Mouse (Mus musculus) CH12.LX (cell line): ENCODE results near the gene St8sia6.

ENCODE experiments used
- CHD1 ChIP-seq: IDR thresholded peaks from 2 replicates; pipeline ENCODE4 v1.6.1; 2012; ENCODE audit warnings: low read depth, low read length, improper control_type of control experiment, inconsistent platforms
- CHD2 ChIP-seq: IDR thresholded peaks from 2 replicates; pipeline ENCODE4 v1.6.1; 2011; ENCODE audit warnings: low read length, improper control_type of control experiment
- CTCF ChIP-seq, 2 experiments: IDR thresholded peaks in 1 of 2; conservative IDR thresholded peaks in 1 of 2; 2 replicates each; pipeline ENCODE4 v1.5.1; 2011 to 2012; ENCODE audit warnings: low read depth in 2 of 2, low read length in 2 of 2, improper control_type of control experiment in 1 of 2, inconsistent platforms in 1 of 2, mild to moderate bottlenecking in 1 of 2, moderate library complexity in 1 of 2
- E2F4 ChIP-seq: IDR thresholded peaks from 2 replicates; pipeline ENCODE4 v1.6.1; 2011; ENCODE audit warnings: low read depth, low read length, improper control_type of control experiment; ENCODE audit not compliant: insufficient replicate concordance
- EP300 ChIP-seq: IDR thresholded peaks from 2 replicates; pipeline ENCODE4 v1.6.1; 2011; ENCODE audit warnings: low read length, improper control_type of control experiment
- ETS1 ChIP-seq: conservative IDR thresholded peaks from 2 replicates; pipeline ENCODE4 v1.6.1; 2012; ENCODE audit warnings: low read depth, mild to moderate bottlenecking, inconsistent platforms, low read length, improper control_type of control experiment, moderate library complexity
- MAX ChIP-seq: IDR thresholded peaks from 2 replicates; pipeline ENCODE4 v1.6.1; 2011; ENCODE audit warnings: low read length, improper control_type of control experiment
- MEF2A ChIP-seq: IDR thresholded peaks from 2 replicates; pipeline ENCODE4 v1.6.1; 2014; ENCODE audit warnings: low read depth, mild to moderate bottlenecking, inconsistent platforms, low read length, improper control_type of control experiment, borderline replicate concordance
- MXI1 ChIP-seq: IDR thresholded peaks from 2 replicates; pipeline ENCODE4 v1.6.1; 2011; ENCODE audit warnings: mild to moderate bottlenecking, low read depth, low read length, improper control_type of control experiment
- POLR2A ChIP-seq: IDR thresholded peaks from 2 replicates; pipeline ENCODE4 v1.6.1; 2011; ENCODE audit warnings: low read depth, mild to moderate bottlenecking, improper control_type of control experiment, low read length
- TCF12 ChIP-seq: IDR thresholded peaks from 2 replicates; pipeline ENCODE4 v1.6.1; 2014; ENCODE audit warnings: low read depth, mild to moderate bottlenecking, inconsistent platforms, low read length, improper control_type of control experiment
- UBTF ChIP-seq: IDR thresholded peaks from 2 replicates; pipeline ENCODE4 v1.6.1; 2012; ENCODE audit warnings: low read depth, mild to moderate bottlenecking, inconsistent platforms, low read length, improper control_type of control experiment, moderate library complexity
- ZNF384 ChIP-seq: IDR thresholded peaks from 2 replicates; pipeline ENCODE4 v1.6.1; 2012; ENCODE audit warnings: low read depth, low read length, improper control_type of control experiment, inconsistent platforms

DNA sequence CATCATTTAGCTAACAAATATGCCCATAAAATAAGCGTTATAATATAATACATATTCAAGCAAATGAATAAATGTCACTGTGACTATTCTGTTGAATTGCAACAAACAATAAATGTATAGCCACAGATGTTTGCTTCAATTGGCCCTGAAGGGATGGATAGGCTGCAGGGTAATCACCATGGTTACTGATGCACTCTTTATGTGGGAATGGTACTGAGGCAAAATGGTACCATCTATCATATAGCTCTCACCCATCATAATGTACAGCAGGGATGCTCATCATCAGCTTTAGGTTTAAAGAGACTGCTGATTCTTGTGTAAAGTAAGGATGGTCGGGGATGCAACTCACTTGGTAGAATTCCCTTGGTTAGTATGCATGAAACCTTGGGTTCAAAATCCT is 99.4 kb downstream of the St8sia6 start:
- TF ChIP-seq CTCF (conservative IDR thresholded peaks at IDR 0.05 in 1 of 2, IDR thresholded peaks at IDR 0.05 in 1 of 2; ENCODE audit: low read depth in 2 of 2, low read length in 2 of 2) (no peak), TCF12 (no peak), E2F4 (no peak), ZNF384 (no peak), CHD2 (no peak), CHD1 (no peak), MXI1 (no peak), MAX (no peak), UBTF (no peak), POLR2A (no peak), EP300 (no peak), ETS1 (no peak), MEF2A (no peak)
